Mouse (Mus musculus): ENCODE data around the gene Creb1.
"Not testable (repeated sequence)": the region's sequence is repeated elsewhere in the genome, so short reads cannot be mapped to it uniquely, and the experiment has no call there.

The Creb1 gene

DNA sequence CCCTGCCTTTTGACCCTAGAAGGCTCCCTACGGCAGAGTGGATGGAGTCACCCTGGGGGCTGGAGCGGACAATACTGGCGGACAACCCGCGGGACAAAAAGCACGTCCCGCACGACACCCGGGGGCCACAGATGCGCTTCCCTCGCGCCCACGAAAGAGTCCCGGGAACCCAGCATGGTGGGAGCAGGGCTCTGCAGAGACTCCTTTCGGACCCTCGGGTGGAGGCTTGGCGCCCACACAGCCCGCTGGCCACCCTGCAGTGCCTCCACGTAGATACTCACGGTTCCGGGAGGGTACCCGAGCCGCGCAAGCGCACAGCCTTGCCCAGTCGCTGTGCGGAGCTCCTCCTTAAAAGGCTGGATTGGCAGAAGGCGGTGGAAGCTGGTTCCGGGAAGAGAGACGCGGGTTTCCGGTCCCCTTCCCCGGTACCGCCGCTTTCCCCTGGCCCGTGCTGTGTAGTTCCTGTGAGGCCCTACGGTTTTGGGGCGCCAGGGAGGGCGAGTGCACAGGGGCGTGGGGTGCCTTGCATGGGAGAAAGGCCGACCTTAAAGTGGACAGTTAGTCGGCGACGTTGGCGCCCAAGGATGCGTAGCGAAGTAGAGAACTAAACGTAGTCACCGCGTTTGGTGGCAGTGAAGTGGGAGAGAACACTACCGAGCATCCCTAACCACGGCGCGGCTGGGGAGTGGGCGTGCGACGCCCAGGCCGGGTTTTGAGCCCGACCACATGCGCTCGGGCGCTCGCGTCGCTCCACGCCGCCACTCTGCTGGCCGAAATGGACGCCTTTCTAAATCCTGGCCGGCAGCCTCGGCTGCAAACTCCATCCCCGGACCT is 84.7 kb downstream of the Creb1 start, which contains the start of gene Mettl21a:
TSS of gene Mettl21a (minus strand) at position 362 of the 834 bp plus-strand sequence.
- DNase-seq (ENCODE audit: low read depth, low spot score) = peak; percentile 81

DNA sequence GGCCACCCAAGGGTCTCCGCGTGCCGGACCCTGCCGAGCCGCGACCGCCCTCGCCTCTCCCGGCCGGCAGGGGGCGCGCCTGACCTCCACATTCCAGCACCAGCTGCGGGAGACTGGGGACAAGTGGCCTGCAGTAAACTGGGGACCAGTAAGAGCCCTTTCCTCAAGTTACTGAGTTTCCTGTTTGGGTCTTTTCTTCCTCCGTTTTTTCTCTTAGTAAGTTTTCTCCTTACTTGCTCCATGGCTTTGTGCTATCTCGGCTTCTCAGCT is 85.2 kb downstream of the Creb1 start:
- peak; percentile 75 for DNase-seq (ENCODE audit: low read depth, low spot score)

- DNase-seq (ENCODE audit: low read depth, low spot score) = no peak
Observed at GRCm38 (mm10) chr1:64618226-64618625, 85.8 kb downstream of the Creb1 start.

DNA sequence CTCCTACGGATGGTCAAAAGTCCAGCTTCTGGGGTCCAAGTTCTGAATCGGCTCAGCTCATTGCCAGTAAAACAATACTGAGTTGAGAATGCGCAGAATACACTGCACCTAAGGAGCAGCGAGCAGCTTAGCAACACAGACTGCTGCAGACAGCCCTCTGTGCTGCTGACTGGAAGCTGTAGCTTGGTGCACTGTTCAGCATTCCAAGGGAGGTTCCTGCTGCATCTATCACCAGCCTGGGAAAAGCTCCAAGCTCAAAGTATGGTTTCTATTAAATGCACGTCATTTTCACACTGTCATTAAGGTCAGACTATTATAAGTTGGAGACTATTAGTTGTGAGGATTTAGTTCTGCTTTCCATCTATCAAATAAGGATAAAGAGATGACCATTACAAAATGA is 88.7 kb downstream of the Creb1 start:
- DNase-seq (ENCODE audit: low read depth, low spot score) = no peak

DNA sequence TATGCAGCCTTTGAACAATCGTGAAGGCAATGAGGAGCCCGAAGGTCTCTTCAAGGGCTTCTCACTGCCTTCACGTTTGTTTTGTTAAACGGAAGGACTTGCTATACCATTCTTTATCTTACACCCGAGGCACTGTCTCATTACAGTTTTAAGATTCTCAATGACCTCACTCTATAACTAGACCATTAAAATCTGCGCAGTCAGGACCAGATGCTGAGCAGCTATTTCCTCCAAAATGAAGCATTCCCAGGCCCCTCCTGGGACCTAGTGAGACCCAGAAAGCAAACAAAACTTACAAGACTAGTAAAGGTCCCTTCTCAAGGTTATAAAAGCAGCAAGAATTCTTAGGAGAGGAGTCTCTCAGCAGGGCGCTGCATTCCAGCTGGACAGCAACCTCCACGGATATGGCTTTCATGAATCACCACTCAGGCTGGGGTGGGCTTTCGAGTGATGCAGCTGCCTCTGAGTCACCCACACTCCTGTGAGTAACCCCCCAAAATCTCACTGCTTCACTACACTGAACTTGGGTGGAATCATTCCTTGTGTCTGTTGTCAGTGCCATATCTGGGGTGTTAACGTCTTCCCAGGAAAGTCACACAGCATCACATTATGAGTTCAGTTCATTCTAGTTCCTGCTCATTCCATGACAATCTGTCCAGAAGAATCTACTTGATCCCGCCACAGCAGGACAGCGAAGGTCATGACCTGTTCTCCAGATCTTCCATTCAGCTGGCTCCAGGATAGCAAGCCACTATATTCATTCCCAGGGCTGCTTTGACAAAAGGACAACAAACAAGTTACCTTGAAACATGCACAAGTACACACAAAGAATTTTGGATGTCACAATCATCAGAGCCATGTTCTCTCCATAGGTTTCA is 91.4 kb downstream of the Creb1 start:
- no peak for DNase-seq (ENCODE audit: low read depth, low spot score)

- DNase-seq (ENCODE audit: low read depth, low spot score) = no peak
Observed at GRCm38 (mm10) chr1:64625214-64625613, 92.8 kb downstream of the Creb1 start.

GRCm38 (mm10) chr1:64631526-64631925 is 99.1 kb downstream of the Creb1 start:
- DNase-seq (ENCODE audit: low read depth, low spot score) = no peak

- DNase-seq (ENCODE audit: low read depth, low spot score) = no peak
Observed at GRCm38 (mm10) chr1:64633237-64633636, 100.8 kb downstream of the Creb1 start.

DNA sequence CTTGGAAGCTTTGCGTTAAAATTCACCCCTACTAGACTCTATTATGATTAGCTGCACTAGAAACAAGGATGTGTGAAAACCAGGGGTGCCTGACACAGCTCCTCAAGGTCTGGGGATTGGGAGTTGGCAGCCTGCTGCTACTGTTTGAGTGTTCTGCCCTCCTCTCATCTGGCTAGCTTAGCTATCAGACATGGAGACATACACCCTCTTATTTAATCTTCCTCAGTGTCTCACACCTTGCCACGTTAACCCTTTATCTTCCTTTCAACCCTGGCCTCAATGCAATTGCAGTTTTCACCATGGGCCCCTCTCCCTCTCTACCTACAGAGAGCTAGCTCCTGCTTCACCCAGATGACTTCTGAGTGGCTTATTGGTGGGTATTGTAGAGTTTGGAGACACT is 103.2 kb downstream of the Creb1 start:
- no peak for DNase-seq (ENCODE audit: low read depth, low spot score)

DNA sequence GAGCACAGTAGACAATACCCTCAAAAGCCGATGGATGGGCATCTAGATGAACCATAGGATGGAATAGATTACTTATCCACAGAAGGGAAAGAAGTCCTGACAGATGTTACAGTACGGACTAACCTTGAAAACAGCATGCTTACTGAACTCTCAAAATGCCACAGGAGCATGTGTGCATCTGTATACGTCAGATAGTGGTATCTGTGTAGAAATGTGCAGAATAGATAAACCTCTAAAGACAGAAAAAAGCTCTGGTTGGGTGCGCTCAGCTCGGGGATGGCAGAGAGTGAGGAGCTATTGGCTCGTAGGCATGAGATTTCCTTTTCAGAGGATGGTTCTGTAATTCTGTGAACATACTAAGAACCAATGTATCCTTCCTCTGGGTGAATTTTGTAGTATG is 106.8 kb downstream of the Creb1 start:
- no peak for DNase-seq (ENCODE audit: low read depth, low spot score)

- no peak for DNase-seq (ENCODE audit: low read depth, low spot score)
Observed at GRCm38 (mm10) chr1:64641069-64641468, 108.6 kb downstream of the Creb1 start.

GRCm38 (mm10) chr1:64642541-64642940 is 110.1 kb downstream of the Creb1 start:
- DNase-seq (ENCODE audit: low read depth, low spot score) = not testable (repeated sequence)

- no peak for DNase-seq (ENCODE audit: low read depth, low spot score)
Observed at GRCm38 (mm10) chr1:64644513-64644912, 112.1 kb downstream of the Creb1 start.

DNA sequence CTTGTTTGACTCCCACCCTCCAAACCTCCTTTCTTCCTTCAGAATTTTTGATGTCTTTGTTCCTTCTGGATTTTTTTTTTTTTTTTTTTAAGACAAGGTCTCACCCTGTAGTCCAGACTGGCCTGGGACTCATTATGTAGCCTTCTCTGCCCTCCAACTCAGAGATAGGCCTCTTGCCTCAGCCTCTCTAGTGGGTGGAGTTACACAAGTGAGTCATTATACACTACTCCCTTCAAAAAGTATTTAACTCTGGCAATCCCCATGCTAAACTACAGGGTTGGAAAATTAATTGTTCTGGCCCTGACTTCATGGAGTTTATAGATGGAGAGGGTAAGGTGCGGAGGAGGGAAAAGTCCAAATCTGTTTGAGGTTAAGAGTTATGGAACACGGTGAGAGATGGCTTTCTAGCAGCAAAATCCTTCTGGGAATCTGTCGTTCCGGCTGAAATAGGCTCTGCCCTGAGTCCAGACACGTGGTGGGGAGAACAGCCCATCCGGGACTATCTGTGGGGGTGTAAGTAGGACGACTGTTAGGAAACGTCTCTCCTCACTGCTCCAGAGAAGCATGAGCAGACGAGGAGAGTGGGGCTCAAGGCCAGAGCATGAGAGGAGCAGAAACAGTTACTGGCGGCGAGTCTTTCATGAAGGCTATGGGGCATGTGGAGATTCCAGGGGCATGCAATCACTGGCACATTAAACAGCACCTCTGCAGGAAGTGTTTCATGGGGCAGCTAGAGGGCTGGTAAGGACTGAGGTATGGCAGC is 117.1 kb downstream of the Creb1 start:
- no peak for DNase-seq (ENCODE audit: low read depth, low spot score)

DNA sequence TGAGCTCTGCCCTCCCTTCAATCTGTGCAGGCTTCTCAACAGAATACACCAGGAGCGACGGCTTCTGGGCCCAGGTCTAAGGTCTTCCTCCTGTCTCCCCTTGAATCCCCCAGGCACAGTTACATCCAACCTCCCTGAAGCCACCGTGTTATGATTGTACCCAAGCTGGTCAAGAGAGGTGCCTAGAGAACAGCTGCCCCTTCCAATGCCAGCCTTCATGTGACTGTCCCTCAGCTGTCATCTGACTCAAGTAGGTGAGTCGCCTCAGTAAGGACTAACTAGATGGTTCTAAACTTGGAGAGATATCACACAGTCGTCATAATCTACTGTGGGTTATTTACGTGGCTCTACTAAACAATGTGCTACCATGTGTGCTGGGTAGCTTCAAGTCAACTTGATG is 121.3 kb downstream of the Creb1 start:
- DNase-seq (ENCODE audit: low read depth, low spot score) = no peak
